Mouse (Mus musculus) thymus, postnatal 14 days (tissue): Measurements from ENCODE around the gene Ifna15.

Source experiments
- DNase-seq: peaks from one replicate; pipeline ENCODE4 v3.0.0; 2021

Gene Ifna15

DNA sequence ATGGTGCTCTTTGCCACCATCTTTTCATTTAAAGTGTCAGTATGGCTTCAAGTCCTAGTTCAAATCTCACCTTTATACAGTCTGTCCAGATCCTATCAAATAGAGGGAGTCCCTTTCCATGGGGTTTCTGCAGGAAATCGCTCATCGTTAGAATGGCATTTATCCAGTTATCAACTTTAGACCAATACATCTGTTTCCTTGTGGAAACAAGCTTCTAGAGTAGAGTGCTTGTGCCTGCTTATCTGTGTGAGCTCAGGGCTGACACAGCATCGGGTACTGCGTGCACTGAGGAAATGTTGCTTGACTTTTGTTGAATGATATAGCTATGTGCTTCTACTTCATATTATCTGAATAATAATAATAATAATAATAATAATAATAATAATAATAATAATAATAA, 44.3 kb downstream of the Ifna15 start:
- DNase-seq: no peak
